Mouse (Mus musculus) midbrain, embryonic 16.5 days (tissue): Measurements from ENCODE around the gene Ubiad1. TPM values are rescaled to one million over a fixed set of nuclear protein-coding genes. Genes with fewer than 3 reads are reported as not detected.

Experiments used
- ATAC-seq: fragments of 200-750 bp; cut with Nextera tagmentation; 2 replicates; pipeline ENCODE4 v1.8.0; 2017; ENCODE audit warnings: moderate TSS enrichment
- H3K27ac ChIP-seq: fragments of 300-500 bp; sonication (generic); 2 replicates; pipeline ENCODE4 v1.5.1; 2014; ENCODE audit warnings: mild to moderate bottlenecking, low read length, mixed read lengths
- H3K27me3 ChIP-seq: fragments of 300-500 bp; sonication (generic); 2 replicates; pipeline ENCODE4 v1.6.1; 2014; ENCODE audit warnings: low read depth, low read length, mixed read lengths; ENCODE audit not compliant: control insufficient read depth, insufficient read depth
- H3K36me3 ChIP-seq: fragments of 300-500 bp; sonication (generic); 2 replicates; pipeline ENCODE4 v1.6.1; 2014; ENCODE audit warnings: mild to moderate bottlenecking, low read length, moderate library complexity, mixed read lengths; ENCODE audit not compliant: control insufficient read depth, insufficient read depth
- H3K4me1 ChIP-seq: fragments of 300-500 bp; sonication (generic); 2 replicates; pipeline ENCODE4 v1.6.1; 2014; ENCODE audit warnings: mild to moderate bottlenecking, low read length, mixed read lengths; ENCODE audit not compliant: control insufficient read depth, insufficient read depth
- H3K4me2 ChIP-seq: fragments of 300-500 bp; sonication (generic); 2 replicates; pipeline ENCODE4 v1.6.1; 2014; ENCODE audit warnings: mild to moderate bottlenecking, low read length, mixed read lengths
- H3K4me3 ChIP-seq: fragments of 300-500 bp; sonication (generic); 2 replicates; pipeline ENCODE4 v1.5.1; 2014; ENCODE audit warnings: low read depth, mild to moderate bottlenecking, low read length, moderate library complexity, mixed read lengths
- H3K9ac ChIP-seq: fragments of 300-500 bp; sonication (generic); 2 replicates; pipeline ENCODE4 v1.6.1; 2014; ENCODE audit warnings: low read depth, low read length, mixed read lengths
- H3K9me3 ChIP-seq: fragments of 300-500 bp; sonication (generic); replicated peaks from 2 replicates; pipeline ENCODE4 v1.6.1; 2014; ENCODE audit warnings: mild to moderate bottlenecking, low read length, mixed read lengths; ENCODE audit not compliant: control insufficient read depth, poor library complexity, severe bottlenecking
- WGBS: fragments of 180-500 bp; shearing (Covaris S2); extraction: QIAGEN DNeasy Blood & Tissue Kit; methylation state at CpG from one replicate; pipeline ENCODE4 v1.1.7; 2014; 5-methylcytosine and 5-hydroxymethylcytosine counted together
- polyA plus RNA-seq: library from polyadenylated mRNA; unstranded; fragments of >200 nt; fragmentation: Nextera tagmentation; extraction: Ambion mirVana; gene quantifications from 2 replicates; pipeline ENCODE4 v1.2.1, GENCODE M21; 2015

The Ubiad1 gene
- polyA plus RNA-seq, result 19.8 and 20.5 TPM in 2 replicates

- Histone ChIP-seq H3K36me3 (no peaks in the 10 kb centered on the region), H3K4me1 (peaks cover 34% of the 10 kb centered on the region), H3K9ac (peak within 1 kb of the TSS; percentile 83), H3K9me3 (no peaks in the 10 kb centered on the region), H3K27me3 (no peaks in the 10 kb centered on the region), H3K4me2 (peak within 1 kb of the TSS; percentile 92), H3K27ac (peak within 1 kb of the TSS; percentile 71), H3K4me3 (peak within 1 kb of the TSS; percentile 74)
- under 1% methylated on average over 46 of the region's 46 CpGs for WGBS
- peak; percentile 19; the same call in 1 of the 2 replicates for ATAC-seq
Measured at GRCm38 (mm10) chr4:148444250-148444967, at the start of gene Ubiad1. TSS of gene Ubiad1 (minus strand) at chr4:148444771.

GRCm38 (mm10) chr4:148491448-148491847 is 46.9 kb upstream of the Ubiad1 start:
- 89% methylated on average over 7 of the region's 7 CpGs for WGBS
- H3K9ac ChIP-seq, result no peak overlapping the region
- no peak overlapping the region for H3K27ac ChIP-seq
- H3K4me2 ChIP-seq, result no peak overlapping the region
- H3K27me3 ChIP-seq, result no peaks in the 10 kb centered on the region
- no peaks in the 10 kb centered on the region for H3K4me1 ChIP-seq
- H3K4me3 ChIP-seq, result no peak overlapping the region
- H3K9me3 ChIP-seq, result no peaks in the 10 kb centered on the region
- H3K36me3 ChIP-seq, result peaks cover 39% of the 10 kb centered on the region
- ATAC-seq, result no peak

- Histone ChIP-seq H3K9me3 (no peaks in the 10 kb centered on the region), H3K4me3 (no peak overlapping the region), H3K4me1 (no peaks in the 10 kb centered on the region), H3K4me2 (no peak overlapping the region), H3K27me3 (no peaks in the 10 kb centered on the region), H3K9ac (no peak overlapping the region), H3K36me3 (peaks cover 43% of the 10 kb centered on the region), H3K27ac (no peak overlapping the region)
- WGBS, result 78% methylated on average over 6 of the region's 6 CpGs
- ATAC-seq, result no peak
Measured at GRCm38 (mm10) chr4:148490502-148490901, 45.9 kb upstream of the Ubiad1 start.

GRCm38 (mm10) chr4:148487841-148488240 is 43.3 kb upstream of the Ubiad1 start:
- no peak overlapping the region for H3K27ac ChIP-seq
- H3K4me1 ChIP-seq, result no peaks in the 10 kb centered on the region
- no peak overlapping the region for H3K4me3 ChIP-seq
- H3K27me3 ChIP-seq, result no peaks in the 10 kb centered on the region
- no peak for ATAC-seq
- WGBS, result 81% methylated on average over 2 of the region's 2 CpGs
- H3K9ac ChIP-seq, result no peak overlapping the region
- no peak overlapping the region for H3K4me2 ChIP-seq
- H3K36me3 ChIP-seq, result peaks cover 60% of the 10 kb centered on the region
- no peaks in the 10 kb centered on the region for H3K9me3 ChIP-seq

- Histone ChIP-seq H3K27ac (no peak overlapping the region), H3K4me1 (no peaks in the 10 kb centered on the region), H3K4me2 (no peak overlapping the region), H3K4me3 (no peak overlapping the region), H3K27me3 (no peaks in the 10 kb centered on the region), H3K36me3 (peaks cover 62% of the 10 kb centered on the region), H3K9ac (no peak overlapping the region), H3K9me3 (no peaks in the 10 kb centered on the region)
- ATAC-seq, result no peak
- 97% methylated on average over 12 of the region's 12 CpGs for WGBS
Measured at GRCm38 (mm10) chr4:148484511-148484910, 39.9 kb upstream of the Ubiad1 start.

- Histone ChIP-seq H3K27ac (no peak overlapping the region), H3K4me2 (no peak overlapping the region), H3K4me1 (no peaks in the 10 kb centered on the region), H3K27me3 (no peaks in the 10 kb centered on the region), H3K9ac (no peak overlapping the region), H3K9me3 (no peaks in the 10 kb centered on the region), H3K4me3 (no peak overlapping the region), H3K36me3 (peaks cover 53% of the 10 kb centered on the region)
- ATAC-seq, result peak; percentile 76
- 54% methylated on average over 2 of the region's 2 CpGs for WGBS
Measured at GRCm38 (mm10) chr4:148481557-148482168, 37.1 kb upstream of the Ubiad1 start.

GRCm38 (mm10) chr4:148480245-148480644 is 35.7 kb upstream of the Ubiad1 start:
- H3K4me1 ChIP-seq, result no peaks in the 10 kb centered on the region
- no peak overlapping the region for H3K4me2 ChIP-seq
- no peaks in the 10 kb centered on the region for H3K9me3 ChIP-seq
- ATAC-seq, result no peak
- H3K27ac ChIP-seq, result no peak overlapping the region
- no peaks in the 10 kb centered on the region for H3K27me3 ChIP-seq
- peaks cover 54% of the 10 kb centered on the region for H3K36me3 ChIP-seq
- H3K4me3 ChIP-seq, result no peak overlapping the region
- H3K9ac ChIP-seq, result no peak overlapping the region
- 94% methylated on average over 2 of the region's 2 CpGs for WGBS

GRCm38 (mm10) chr4:148473496-148473895 is 28.9 kb upstream of the Ubiad1 start:
- H3K9ac ChIP-seq, result no peak overlapping the region
- H3K4me1 ChIP-seq, result no peaks in the 10 kb centered on the region
- H3K4me3 ChIP-seq, result no peak overlapping the region
- no peaks in the 10 kb centered on the region for H3K9me3 ChIP-seq
- H3K36me3 ChIP-seq, result peaks cover 57% of the 10 kb centered on the region
- 90% methylated on average over 5 of the region's 5 CpGs for WGBS
- no peak overlapping the region for H3K4me2 ChIP-seq
- H3K27ac ChIP-seq, result no peak overlapping the region
- ATAC-seq, result no peak
- H3K27me3 ChIP-seq, result no peaks in the 10 kb centered on the region

- H3K9ac ChIP-seq, result no peak overlapping the region
- 94% methylated on average over 8 of the region's 8 CpGs for WGBS
- no peaks in the 10 kb centered on the region for H3K27me3 ChIP-seq
- H3K4me3 ChIP-seq, result no peak overlapping the region
- no peak overlapping the region for H3K4me2 ChIP-seq
- no peaks in the 10 kb centered on the region for H3K4me1 ChIP-seq
- H3K9me3 ChIP-seq, result no peaks in the 10 kb centered on the region
- ATAC-seq, result no peak
- H3K27ac ChIP-seq, result no peak overlapping the region
- H3K36me3 ChIP-seq, result peaks cover 66% of the 10 kb centered on the region
Measured at GRCm38 (mm10) chr4:148472436-148473174, 28.0 kb upstream of the Ubiad1 start.
